Comparison of ENCODE assay signal across 9 mouse cellular contexts in the genomic region with DNA sequence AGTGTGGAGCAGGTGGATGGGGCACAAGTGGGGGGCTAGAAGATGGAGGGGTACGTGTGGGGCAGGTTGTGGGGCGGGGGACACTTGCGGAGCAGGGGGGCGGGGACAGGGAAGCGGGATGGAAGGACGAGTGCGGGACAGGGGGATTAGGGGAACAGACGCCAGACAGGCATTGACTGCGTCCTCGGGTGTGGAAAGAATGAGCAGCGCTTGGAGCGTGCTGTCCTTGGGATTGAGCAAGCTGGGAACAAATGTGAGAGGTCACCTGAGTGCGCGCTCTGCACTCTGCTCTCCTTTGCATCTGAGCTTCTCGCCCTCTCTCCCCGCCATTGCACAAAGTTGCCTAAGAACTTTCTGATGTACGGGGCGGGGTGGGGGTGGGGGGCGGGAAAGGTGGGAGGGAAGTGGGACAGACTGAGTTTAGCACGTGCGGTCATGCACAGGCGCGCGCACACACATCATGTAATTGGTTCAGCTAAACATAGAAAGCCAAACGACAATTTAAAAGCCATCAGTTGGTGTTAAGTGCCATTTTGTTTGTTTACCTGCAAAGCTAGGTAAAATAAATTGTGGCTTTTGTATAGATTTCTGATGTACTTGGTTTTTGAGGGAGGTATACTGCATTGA. TPM values are rescaled to one million over a fixed set of nuclear protein-coding genes. Genes with fewer than 3 reads are reported as not detected.
A peak's percentile ranks its signal among the peaks of the same experiment; 100 is the strongest.
DNase-seq lines count a peak whose midpoint lies in the region; ATAC-seq lines count a peak whose summit lies in the region.
"Had no signal": no experiment of that assay in that cellular context is flagged by ENCODE, and none has a peak within 500 bp of the region (broad histone marks: within the 10 kb centered on the region; RNA-seq: fewer than 3 reads in every experiment).

No protein-coding gene starts in this region.

- DNase-seq in CD4-positive, CD25-positive, alpha-beta regulatory T cell, adult 2 months (ENCODE audit: low read depth, low spot score) = peak; percentile 54
- peak; percentile 42 for DNase-seq in NIH3T3 (ENCODE audit: low read depth)
- DNase-seq in heart, postnatal 36 days = peak; percentile 31
- no peak for DNase-seq in limb, embryonic 10.5 days (ENCODE audit: low spot score)
- peak; percentile 43 for DNase-seq in mesoderm, embryonic 11.5 days (ENCODE audit: low read depth, low spot score)
- peak; percentile 42 for DNase-seq in thymus, postnatal 14 days
- DNase-seq in left cerebral cortex, adult 9 months (ENCODE audit: low spot score in 2 of 2) = no peak

- peak overlapping the region; percentile 81 for H3K9ac ChIP-seq in embryonic facial prominence, embryonic 13.5 days

- peak overlapping the region; percentile 85 for H3K4me2 ChIP-seq in embryonic facial prominence, embryonic 13.5 days

- ATAC-seq in embryonic facial prominence, embryonic 13.5 days (ENCODE audit: insufficient number of reproducible peaks, insufficient read depth, low FRiP score, low TSS enrichment, low read depth) = peak; percentile 8; the same call in 1 of the 2 replicates

- under 1% methylated on average over 24 of the region's 25 CpGs for WGBS in embryonic facial prominence, embryonic 13.5 days
- WGBS in limb, embryonic 10.5 days = under 1% methylated on average over 25 of the region's 25 CpGs

- peak overlapping the region; percentile 69 for H3K4me3 ChIP-seq in embryonic facial prominence, embryonic 13.5 days
- H3K4me3 ChIP-seq in limb, embryonic 10.5 days = peak overlapping the region; percentile 83

- H3K36me3 ChIP-seq in embryonic facial prominence, embryonic 13.5 days = no peaks in the 10 kb centered on the region
- H3K36me3 ChIP-seq in limb, embryonic 10.5 days = no peaks in the 10 kb centered on the region

- H3K9me3 ChIP-seq in embryonic facial prominence, embryonic 13.5 days = no peaks in the 10 kb centered on the region
- no peaks in the 10 kb centered on the region for H3K9me3 ChIP-seq in limb, embryonic 10.5 days (replicated peaks)

- intact Hi-C loops in heart, postnatal 36 days (cut with DNase I) = loop anchor here (2.0 to 10.0 kb wide), 3 partner anchors 50 to 826 kb away; a partner anchor contains a TSS

- peaks cover 4% of the 10 kb centered on the region for H3K4me1 ChIP-seq in embryonic facial prominence, embryonic 13.5 days
- H3K4me1 ChIP-seq in limb, embryonic 10.5 days = peaks cover 20% of the 10 kb centered on the region

- H3K27ac ChIP-seq in embryonic facial prominence, embryonic 13.5 days = peak overlapping the region; percentile 69
- peak overlapping the region; percentile 92 for H3K27ac ChIP-seq in limb, embryonic 10.5 days

- H3K27me3 ChIP-seq in embryonic facial prominence, embryonic 13.5 days = 0 out of 2 replicates have a peak, but pooled peaks cover 4% of the 10 kb centered on the region
- H3K27me3 ChIP-seq in limb, embryonic 10.5 days (ENCODE audit: low read depth, poor library complexity, severe bottlenecking) = 0 out of 2 replicates have a peak, but pooled peaks cover 3% of the 10 kb centered on the region

RNA-seq across cellular contexts. Expression of a gene that starts 0.8 kb away (rescaled TPM):
- 25.4 and 32.5 TPM in 2 replicates for polyA plus RNA-seq in embryonic facial prominence, embryonic 13.5 days (2015; fragmentation: Nextera tagmentation; extraction: Ambion mirVana)
- total RNA-seq in heart, postnatal 36 days (2021) = 10 to 100 TPM; 41.2 to 53.0 TPM
- polyA plus RNA-seq in limb, embryonic 10.5 days (2016; fragmentation: Nextera tagmentation; extraction: Ambion mirVana) = 22.5 and 27.1 TPM in 2 replicates

RNA-seq across cellular contexts. Expression of a gene that starts 22.0 kb away (rescaled TPM):
- polyA plus RNA-seq in embryonic facial prominence, embryonic 13.5 days (2015; fragmentation: Nextera tagmentation; extraction: Ambion mirVana) = 91.9 and 97.7 TPM in 2 replicates
- total RNA-seq in heart, postnatal 36 days (2021) = 10 to 100 TPM; 12.5 to 13.6 TPM
- 104 and 116 TPM in 2 replicates for polyA plus RNA-seq in limb, embryonic 10.5 days (2016; fragmentation: Nextera tagmentation; extraction: Ambion mirVana)

RNA-seq across cellular contexts. Expression of a gene that starts 43.6 kb away (rescaled TPM):
- 0.11 and 3.2 TPM in 2 replicates for polyA plus RNA-seq in embryonic facial prominence, embryonic 13.5 days (2015; fragmentation: Nextera tagmentation; extraction: Ambion mirVana)
- 1 to 10 TPM in 1 of 2 experiments, under 1 TPM in 1; 0.92 to 1.1 TPM for total RNA-seq in heart, postnatal 36 days (2021)
- 0.08 TPM in 1 of 2 replicates, not detected in the other for polyA plus RNA-seq in limb, embryonic 10.5 days (2016; fragmentation: Nextera tagmentation; extraction: Ambion mirVana)

RNA-seq across cellular contexts. Expression of a gene that starts 48.0 kb away (rescaled TPM):
- polyA plus RNA-seq in embryonic facial prominence, embryonic 13.5 days (2015; fragmentation: Nextera tagmentation; extraction: Ambion mirVana) = 63.7 and 90.1 TPM in 2 replicates
- total RNA-seq in heart, postnatal 36 days (2021) = 10 to 100 TPM; 13.8 to 21.3 TPM
- polyA plus RNA-seq in limb, embryonic 10.5 days (2016; fragmentation: Nextera tagmentation; extraction: Ambion mirVana) = 114 and 145 TPM in 2 replicates

RNA-seq across cellular contexts. Expression of a gene that starts 56.9 kb away (rescaled TPM):
- polyA plus RNA-seq in embryonic facial prominence, embryonic 13.5 days (2015; fragmentation: Nextera tagmentation; extraction: Ambion mirVana) = 0.23 and 0.38 TPM in 2 replicates
- not detected for total RNA-seq in heart, postnatal 36 days (2021)
- not detected in 2 replicates for polyA plus RNA-seq in limb, embryonic 10.5 days (2016; fragmentation: Nextera tagmentation; extraction: Ambion mirVana)
- polyA plus RNA-seq: large intestine, adult 2 months had no signal

Comparison
In these comparisons a context has a peak if more than half of its experiments do, and no peak if none do; other contexts are left out.
1. DNase-seq: peak in CD4-positive, CD25-positive, alpha-beta regulatory T cell, adult 2 months (single experiment), NIH3T3 (single experiment), heart, postnatal 36 days (2 of 2), mesoderm, embryonic 11.5 days (single experiment) and thymus, postnatal 14 days (single experiment); none in limb, embryonic 10.5 days (single experiment) and left cerebral cortex, adult 9 months (0 of 2).